Mouse (Mus musculus) thymus, adult 2 months (tissue): ENCODE measurements at regions not wholly inside any gene's neighbourhood (a gene's known extent, or its start where the extent isn't known, plus 50 kb on each side); places are given as distances from the start of the nearest gene placed in this dataset.

Experiments used
- CTCF ChIP-seq: fragments of 200-500 bp; IDR thresholded peaks from 2 replicates; pipeline ENCODE4 v1.5.1; 2012; ENCODE audit warnings: mild to moderate bottlenecking, control low read depth, low read length, moderate library complexity, borderline replicate concordance; ENCODE audit not compliant: control insufficient read depth, poor library complexity, insufficient read depth; ENCODE audit errors: extremely low read depth
- POLR2A ChIP-seq: fragments of 200-500 bp; IDR thresholded peaks from 2 replicates; pipeline ENCODE4 v1.6.1; 2012; ENCODE audit warnings: mild to moderate bottlenecking, low read length, control low read depth, moderate library complexity; ENCODE audit not compliant: control insufficient read depth, poor library complexity, insufficient read depth; ENCODE audit errors: extremely low read depth

DNA sequence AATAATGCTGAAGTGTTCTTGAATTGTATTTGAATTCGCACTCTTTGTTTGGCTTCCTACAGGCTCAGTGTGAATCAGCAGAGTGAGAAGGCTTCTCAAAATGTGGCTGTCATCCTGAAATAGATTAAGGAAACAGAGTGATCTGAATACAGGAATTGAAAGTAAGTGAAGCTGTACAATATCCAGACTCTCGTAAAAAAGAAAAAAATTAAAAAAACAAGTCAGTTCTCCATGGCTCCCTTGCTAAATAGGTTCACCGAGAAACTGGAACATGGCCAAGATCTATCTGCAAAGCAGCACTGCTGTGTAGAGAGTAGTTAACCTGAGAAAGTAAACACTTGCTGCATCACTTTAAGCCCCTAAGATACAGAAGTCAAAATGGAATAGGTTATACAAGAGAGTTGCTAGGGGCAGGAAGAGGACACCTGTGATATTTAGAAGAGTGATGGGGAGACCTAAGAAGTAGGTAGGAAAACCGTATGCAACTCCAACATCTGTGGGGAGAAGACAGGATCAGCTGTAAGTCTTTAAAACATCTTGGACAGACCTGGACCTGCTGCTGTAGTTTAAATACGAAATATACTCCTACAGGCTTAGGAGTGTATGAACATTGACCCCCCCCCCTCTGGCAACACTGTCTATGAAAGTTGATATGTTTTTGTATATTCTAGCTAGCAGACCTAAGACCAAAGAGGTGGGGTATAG lies 423.3 kb downstream of the Basp1 start:
- TF ChIP-seq CTCF, result no peak
- TF ChIP-seq POLR2A, result no peak
